Mouse (Mus musculus) embryonic fibroblast, embryonic 13.5 days (primary cell): Measurements from ENCODE around the gene Pde6g.

Experiments
- CTCF ChIP-seq: IDR thresholded peaks from 2 replicates; pipeline ENCODE4 v1.5.1; 2011; ENCODE audit warnings: mild to moderate bottlenecking, control low read depth, low read length, moderate library complexity, borderline replicate concordance; ENCODE audit not compliant: insufficient read depth
- POLR2A ChIP-seq: IDR thresholded peaks from 2 replicates; pipeline ENCODE4 v1.6.1; 2011; ENCODE audit warnings: low read depth, mild to moderate bottlenecking, control low read depth, low read length, moderate library complexity

GRCm38 (mm10) chr11:120442765-120443280, 10.5 kb downstream of the Pde6g start:
- TF ChIP-seq POLR2A (no peak), CTCF (no peak)
